Mouse (Mus musculus): ENCODE measurements at regions not wholly inside any gene's neighbourhood (a gene's known extent, or its start where the extent isn't known, plus 50 kb on each side); places are given as distances from the start of the nearest gene placed in this dataset.

DNA sequence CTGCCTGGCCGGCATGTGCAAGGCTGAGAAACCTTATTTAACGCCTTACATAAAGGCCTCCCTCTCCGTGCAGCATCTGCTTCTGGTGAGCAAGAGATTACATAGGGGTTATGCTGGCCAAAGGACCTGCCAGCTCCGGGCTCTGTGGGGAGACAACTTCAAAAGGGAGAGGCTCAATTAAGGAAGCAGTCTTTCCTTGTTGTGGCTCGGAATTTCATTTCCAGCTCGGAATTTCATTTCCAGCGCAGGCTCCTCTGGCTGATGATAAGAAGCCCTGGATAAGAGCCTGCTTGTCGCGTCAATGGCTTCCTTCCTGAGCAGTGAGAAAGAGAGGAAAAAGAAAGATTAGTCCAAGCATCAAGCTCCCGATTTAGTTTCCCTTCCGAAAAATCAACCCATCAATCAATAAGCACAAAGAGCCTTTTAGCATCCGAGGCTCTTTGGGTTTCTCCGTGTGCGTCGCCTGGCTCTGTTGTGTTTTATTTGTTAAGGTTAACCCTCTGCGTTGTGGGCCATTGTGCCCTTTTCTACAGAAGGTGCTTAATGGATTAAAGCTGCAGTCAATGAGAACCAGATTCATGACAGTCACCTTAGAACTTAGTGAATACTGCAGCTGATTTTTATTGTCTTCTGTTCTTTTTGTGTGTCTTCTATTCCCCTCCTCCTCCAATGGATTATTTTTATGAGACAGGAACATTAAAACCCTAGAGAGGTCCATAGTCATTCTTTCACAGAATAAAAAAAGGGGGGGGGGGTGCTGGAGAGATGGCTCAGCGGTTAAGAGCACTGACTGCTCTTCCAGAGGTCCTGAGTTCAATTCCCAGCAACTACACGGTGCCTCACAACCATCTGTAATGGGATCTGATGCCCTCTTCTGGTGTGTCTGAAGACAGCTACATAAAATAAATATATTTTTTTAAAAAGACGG is 218.3 kb downstream of the Myo1b start:
- H3K4me1 ChIP-seq = no peaks in the 10 kb centered on the region
- no peaks in the 10 kb centered on the region for H3K36me3 ChIP-seq (replicated peaks; ENCODE audit: low read length)
- H3K9me3 ChIP-seq = 0 out of 2 replicates have a peak, but pooled peaks cover under 1% of the 10 kb centered on the region
- TF ChIP-seq FLI1 (IDR thresholded peaks at IDR 0.05; ENCODE audit: low read length) = no peak
- no peak for TF ChIP-seq GATA1 (IDR thresholded peaks at IDR 0.05; ENCODE audit: borderline replicate concordance, low read length)
- H3K27me3 ChIP-seq (replicated peaks) = peaks cover 5% of the 10 kb centered on the region
- H3K4me3 ChIP-seq (replicated peaks) = no peak overlapping the region

DNA sequence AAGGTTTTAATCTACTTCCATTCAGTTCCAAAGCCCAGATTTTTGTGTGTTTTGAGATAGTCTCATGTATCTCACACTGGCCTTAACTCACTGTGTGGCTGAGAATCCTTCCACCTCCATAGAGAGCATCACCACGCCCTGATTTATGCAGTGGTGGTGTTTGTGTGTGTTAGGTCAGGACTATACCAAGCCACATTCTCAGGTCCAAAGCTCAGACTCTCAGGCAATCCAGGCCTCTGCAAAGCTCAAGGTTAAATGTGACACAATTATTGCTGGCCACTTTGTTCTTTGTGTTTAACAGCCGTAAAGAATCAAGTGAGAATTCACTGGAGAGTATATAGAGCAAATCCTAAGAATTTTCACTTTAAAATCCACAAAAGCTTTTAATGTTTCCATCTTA is 218.2 kb upstream of the Nabp1 start:
- H3K4me3 ChIP-seq (replicated peaks) = no peak overlapping the region

DNA sequence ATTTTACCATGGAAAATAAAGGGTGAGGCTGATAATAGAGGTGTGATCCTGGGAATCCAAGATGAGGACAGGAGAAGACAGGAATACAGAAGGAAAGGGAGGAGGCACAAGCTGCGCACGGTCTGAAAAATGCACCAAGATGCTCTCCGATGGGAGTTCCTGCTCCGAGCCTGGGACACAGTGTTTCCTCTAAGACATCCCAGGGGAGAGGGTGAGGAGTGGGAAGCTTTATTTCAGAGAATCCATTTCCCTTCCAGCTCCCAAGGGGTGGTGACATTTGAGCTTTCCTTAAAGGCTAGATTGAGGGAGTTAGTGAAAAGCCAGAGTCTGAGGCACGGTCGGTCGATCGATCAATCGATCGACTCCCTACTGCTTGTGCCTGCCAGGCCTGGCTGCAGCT is 212.7 kb upstream of the Nabp1 start:
- TF ChIP-seq GATA1 (IDR thresholded peaks at IDR 0.05; ENCODE audit: borderline replicate concordance, low read length) (no peak), FLI1 (IDR thresholded peaks at IDR 0.05; ENCODE audit: low read length) (no peak)
- H3K4me3 ChIP-seq (replicated peaks) = no peak overlapping the region
- H3K36me3 ChIP-seq (replicated peaks; ENCODE audit: low read length) = no peaks in the 10 kb centered on the region
- no peaks in the 10 kb centered on the region for H3K4me1 ChIP-seq
- H3K9me3 ChIP-seq = peaks cover 5% of the 10 kb centered on the region; the same call in 1 of the 2 replicates
- peaks cover 2% of the 10 kb centered on the region for H3K27me3 ChIP-seq (replicated peaks)

More for the DNA sequence above, 218.2 kb upstream of the Nabp1 start:
- TF ChIP-seq GATA1 (IDR thresholded peaks at IDR 0.05; ENCODE audit: borderline replicate concordance, low read length) (no peak), FLI1 (IDR thresholded peaks at IDR 0.05; ENCODE audit: low read length) (no peak)
- Histone ChIP-seq H3K4me1 (no peaks in the 10 kb centered on the region), H3K9me3 (peaks cover 4% of the 10 kb centered on the region; the same call in 1 of the 2 replicates), H3K36me3 (replicated peaks; ENCODE audit: low read length) (no peaks in the 10 kb centered on the region), H3K27me3 (replicated peaks) (peaks cover 5% of the 10 kb centered on the region)

DNA sequence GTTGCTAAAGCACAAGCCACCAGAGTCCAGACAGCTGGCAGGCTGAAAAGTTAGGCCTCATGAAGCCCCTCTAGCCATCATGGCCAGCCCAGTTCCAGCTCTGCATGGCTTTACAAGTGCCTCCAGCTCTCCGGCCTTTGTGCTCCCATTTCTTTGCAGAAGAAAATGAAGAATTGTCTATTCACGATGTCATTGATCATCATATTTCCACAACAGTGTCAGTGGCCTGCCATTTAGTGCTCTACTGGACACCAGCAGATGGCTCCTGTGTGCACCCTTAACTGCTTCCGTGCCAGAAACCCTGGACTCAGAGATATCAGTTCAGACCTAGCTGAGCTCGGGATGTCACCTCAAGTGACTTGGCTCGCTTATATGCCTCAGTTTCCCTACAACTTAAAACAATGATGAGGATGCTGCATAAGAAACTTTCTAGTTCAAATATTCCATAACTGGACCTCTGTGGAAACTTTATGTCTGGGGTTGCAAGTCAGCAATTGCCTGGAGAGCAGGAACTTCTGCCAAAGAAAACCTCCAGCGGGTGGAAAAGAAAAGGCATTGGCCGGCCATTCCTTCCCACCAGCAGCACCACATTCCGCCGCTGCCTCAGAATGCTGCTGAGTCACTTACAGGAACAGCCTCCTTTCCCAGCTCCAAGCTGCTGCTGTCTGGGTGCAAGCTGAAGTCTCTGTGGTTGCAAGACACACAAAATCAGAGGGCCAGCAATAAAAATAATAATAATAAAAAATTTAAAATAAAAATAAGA is 211.4 kb upstream of the Nabp1 start:
- TF ChIP-seq GATA1 (IDR thresholded peaks at IDR 0.05; ENCODE audit: borderline replicate concordance, low read length) (no peak), FLI1 (IDR thresholded peaks at IDR 0.05; ENCODE audit: low read length) (no peak)
- Histone ChIP-seq H3K36me3 (replicated peaks; ENCODE audit: low read length) (no peaks in the 10 kb centered on the region), H3K9me3 (peaks cover 6% of the 10 kb centered on the region; the same call in 1 of the 2 replicates), H3K4me1 (no peaks in the 10 kb centered on the region), H3K4me3 (replicated peaks) (no peak overlapping the region), H3K27me3 (replicated peaks) (no peaks in the 10 kb centered on the region)

DNA sequence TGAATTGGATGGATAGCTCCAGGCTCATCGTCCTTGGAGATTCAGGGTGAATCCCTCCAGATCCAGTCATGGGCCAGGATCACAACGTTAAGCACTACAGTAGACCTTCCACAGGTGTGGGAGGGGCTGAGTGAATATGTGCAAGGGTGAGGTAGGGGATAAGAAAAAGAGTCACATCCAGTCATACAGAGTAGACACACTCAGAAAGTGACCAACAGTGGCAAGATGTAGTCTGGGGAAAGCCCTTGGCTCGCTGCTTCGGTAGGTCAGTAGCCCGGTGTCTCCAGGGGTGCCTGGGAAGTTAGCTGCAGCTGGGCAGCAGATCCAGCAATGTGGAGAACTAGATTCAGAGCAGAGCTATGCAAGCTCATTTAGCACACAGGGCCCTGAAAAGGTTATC is 210.7 kb upstream of the Nabp1 start:
- Histone ChIP-seq H3K27me3 (replicated peaks) (no peaks in the 10 kb centered on the region), H3K36me3 (replicated peaks; ENCODE audit: low read length) (no peaks in the 10 kb centered on the region), H3K4me3 (replicated peaks) (no peak overlapping the region), H3K9me3 (peaks cover 9% of the 10 kb centered on the region; the same call in 1 of the 2 replicates), H3K4me1 (no peaks in the 10 kb centered on the region)
- TF ChIP-seq GATA1 (IDR thresholded peaks at IDR 0.05; ENCODE audit: borderline replicate concordance, low read length) = no peak
- no peak for TF ChIP-seq FLI1 (IDR thresholded peaks at IDR 0.05; ENCODE audit: low read length)

DNA sequence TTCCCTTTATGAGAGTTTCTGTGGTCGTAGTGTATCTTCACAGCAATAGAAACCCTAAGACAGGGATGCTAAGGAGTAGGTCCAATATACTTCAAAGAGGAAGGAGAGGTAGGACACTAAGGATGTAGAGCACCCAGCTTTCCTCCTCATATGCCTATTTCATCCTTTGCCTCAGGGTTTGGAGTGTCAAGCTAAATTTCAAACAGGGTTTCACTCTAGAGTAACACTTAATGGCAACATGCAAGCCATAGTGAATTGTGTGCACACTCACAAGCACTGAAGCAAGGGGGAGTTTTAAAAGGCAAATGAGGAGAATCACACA is 210.0 kb upstream of the Nabp1 start:
- no peak overlapping the region for H3K4me3 ChIP-seq (replicated peaks)
- H3K4me1 ChIP-seq = no peaks in the 10 kb centered on the region
- H3K27me3 ChIP-seq (replicated peaks) = no peaks in the 10 kb centered on the region
- H3K36me3 ChIP-seq (replicated peaks; ENCODE audit: low read length) = no peaks in the 10 kb centered on the region
- TF ChIP-seq FLI1 (IDR thresholded peaks at IDR 0.05; ENCODE audit: low read length) (no peak), GATA1 (IDR thresholded peaks at IDR 0.05; ENCODE audit: borderline replicate concordance, low read length) (no peak)
- H3K9me3 ChIP-seq = peaks cover 9% of the 10 kb centered on the region; the same call in 1 of the 2 replicates

DNA sequence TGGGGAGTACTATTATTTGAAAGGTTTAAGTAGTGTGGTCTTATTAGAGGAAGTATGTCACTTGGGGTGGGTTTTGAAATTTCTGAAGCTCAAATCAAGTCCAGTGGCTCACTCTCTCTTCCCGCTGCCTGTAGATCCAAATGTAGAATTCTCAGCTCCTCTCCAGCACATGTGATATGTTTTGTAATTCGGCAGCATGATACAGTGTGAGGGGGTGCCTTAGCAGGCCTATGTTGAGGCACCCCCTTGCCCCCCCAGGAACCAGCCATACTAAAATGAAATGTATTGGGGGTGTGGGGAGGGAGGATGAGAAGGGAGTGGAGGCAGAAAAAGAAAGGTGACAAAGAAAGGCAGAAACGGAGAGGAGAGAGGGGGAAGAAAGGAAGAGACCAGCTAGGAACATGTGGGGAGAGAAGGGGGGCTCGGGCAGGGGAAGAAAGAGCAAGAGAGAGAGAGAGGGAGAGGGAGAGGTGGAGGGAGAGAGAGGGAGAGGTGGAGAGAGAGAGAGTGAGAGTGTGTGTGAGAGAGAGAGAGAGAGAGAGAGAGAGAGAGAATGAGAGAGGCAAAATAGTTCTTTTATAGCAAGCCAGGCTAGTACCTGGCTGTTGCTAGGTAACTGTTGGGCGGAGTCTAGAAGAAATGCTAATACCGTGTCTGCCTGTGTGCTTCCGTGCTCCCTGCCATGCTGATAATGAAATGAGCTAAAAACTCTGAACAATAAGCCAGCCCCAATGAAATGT is 209.4 kb upstream of the Nabp1 start:
- Histone ChIP-seq H3K4me1 (no peaks in the 10 kb centered on the region), H3K4me3 (replicated peaks) (no peak overlapping the region), H3K36me3 (replicated peaks; ENCODE audit: low read length) (no peaks in the 10 kb centered on the region), H3K27me3 (replicated peaks) (no peaks in the 10 kb centered on the region), H3K9me3 (peaks cover 12% of the 10 kb centered on the region; the same call in 1 of the 2 replicates)
- no peak for TF ChIP-seq FLI1 (IDR thresholded peaks at IDR 0.05; ENCODE audit: low read length)
- TF ChIP-seq GATA1 (IDR thresholded peaks at IDR 0.05; ENCODE audit: borderline replicate concordance, low read length) = no peak

DNA sequence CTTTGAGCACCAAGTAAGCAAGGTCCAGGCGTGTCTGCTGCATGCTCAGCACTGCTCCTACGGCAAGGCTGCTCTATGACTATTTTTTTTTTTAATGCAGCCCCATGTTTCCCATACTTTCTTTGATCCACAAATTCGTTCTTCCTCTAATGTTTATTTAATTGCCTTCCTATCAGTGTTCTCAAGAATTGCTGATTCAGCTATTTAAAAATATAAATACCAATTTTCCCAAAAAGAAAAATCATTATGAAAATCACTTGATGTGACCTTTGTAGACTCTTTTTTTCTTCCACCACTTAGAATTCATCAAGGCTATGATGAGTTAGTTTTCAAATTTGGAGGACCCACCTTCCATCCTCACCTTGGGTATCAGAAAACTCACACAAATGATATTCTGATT is 208.5 kb upstream of the Nabp1 start:
- peaks cover 9% of the 10 kb centered on the region; the same call in 1 of the 2 replicates for H3K9me3 ChIP-seq
- no peaks in the 10 kb centered on the region for H3K27me3 ChIP-seq (replicated peaks)
- H3K4me1 ChIP-seq = no peaks in the 10 kb centered on the region
- no peak overlapping the region for H3K4me3 ChIP-seq (replicated peaks)
- TF ChIP-seq GATA1 (IDR thresholded peaks at IDR 0.05; ENCODE audit: borderline replicate concordance, low read length) (no peak), FLI1 (IDR thresholded peaks at IDR 0.05; ENCODE audit: low read length) (no peak)
- no peaks in the 10 kb centered on the region for H3K36me3 ChIP-seq (replicated peaks; ENCODE audit: low read length)

DNA sequence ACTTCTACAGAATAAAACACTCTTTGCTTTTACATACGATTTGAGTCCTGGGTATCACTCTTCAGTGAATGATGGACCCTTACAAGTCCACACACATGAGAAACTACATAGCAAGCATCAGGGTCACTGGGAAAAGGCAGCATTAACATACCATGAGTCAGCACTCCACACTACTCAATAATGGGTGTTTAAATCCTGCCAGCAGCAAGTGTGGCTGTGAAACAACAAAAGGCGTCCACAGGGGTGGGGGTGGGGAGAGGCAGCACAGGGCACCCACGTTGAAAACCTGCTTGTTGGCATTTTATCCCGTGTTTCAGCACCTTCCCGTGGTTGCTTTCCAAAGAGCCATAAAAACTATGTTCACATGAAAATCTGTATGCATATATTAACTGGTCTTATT is 204.0 kb upstream of the Nabp1 start:
- no peak overlapping the region for H3K4me3 ChIP-seq (replicated peaks)
- no peaks in the 10 kb centered on the region for H3K36me3 ChIP-seq (replicated peaks; ENCODE audit: low read length)
- no peaks in the 10 kb centered on the region for H3K27me3 ChIP-seq (replicated peaks)
- peaks cover 9% of the 10 kb centered on the region; the same call in 1 of the 2 replicates for H3K9me3 ChIP-seq
- H3K4me1 ChIP-seq = no peaks in the 10 kb centered on the region
- TF ChIP-seq FLI1 (IDR thresholded peaks at IDR 0.05; ENCODE audit: low read length) = no peak

Data from megakaryocyte, embryonic 14.5 days (primary cell).